Mouse (Mus musculus): ENCODE measurements around the gene Tob2.
A peak's percentile ranks its signal among the peaks of the same experiment; 100 is the strongest.

GRCm38 (mm10) chr15:81846755-81847154 is 11.8 kb downstream of the Tob2 start:
- TF ChIP-seq ZC3H11A (IDR thresholded peaks at IDR 0.05; ENCODE audit: borderline replicate concordance, low read depth, low read length) (no peak), CHD2 (IDR thresholded peaks at IDR 0.05; ENCODE audit: low read depth, low read length) (no peak), MAFK (IDR thresholded peaks at IDR 0.05; ENCODE audit: insufficient read depth, low read depth, low read length) (0 out of 2 replicates have a peak, but pooled peaks have one; percentile 35), HCFC1 (IDR thresholded peaks at IDR 0.05; ENCODE audit: borderline replicate concordance, insufficient read depth, low read length) (no peak), ZNF384 (IDR thresholded peaks at IDR 0.05; ENCODE audit: low read depth, low read length) (no peak)

Measured in ES-E14 (cell line).